Mouse (Mus musculus) layer of hippocampus, postnatal 25 days (tissue): ENCODE data around the gene Tapbp. TPM values are rescaled to one million over a fixed set of nuclear protein-coding genes. Genes with fewer than 3 reads are reported as not detected.
A peak's percentile ranks its signal among the peaks of the same experiment; 100 is the strongest.

ENCODE experiments used
- DNase-seq, 2 experiments: peaks; one replicate each; pipeline ENCODE4 v3.0.0; 2022; ENCODE audit warnings: mixed read lengths in 2 of 2, low spot score in 1 of 2; ENCODE audit errors: extremely low spot score in 1 of 2
- microRNA-seq, 2 experiments: library from miRNA; unstranded; fragments of <30 nt; microRNA quantifications; one replicate each; pipeline ENCODE4 v1.2.0; 2021
- total RNA-seq, 2 experiments: library from RNA; stranded (reverse); gene quantifications; 2 replicates each; pipeline ENCODE4 v1.2.3; 2021

Tapbp gene
- total RNA-seq, 2 experiments from 2014 or later: 36.2 to 37.0 TPM

GRCm38 (mm10) chr17:33959948-33960347 lies 44.2 kb downstream of the Tapbp start:
- DNase-seq: no peak

- DNase-seq: no peak
These were observed 47.2 kb downstream of the Tapbp start for GRCm38 (mm10) chr17:33962876-33963275.

DNA sequence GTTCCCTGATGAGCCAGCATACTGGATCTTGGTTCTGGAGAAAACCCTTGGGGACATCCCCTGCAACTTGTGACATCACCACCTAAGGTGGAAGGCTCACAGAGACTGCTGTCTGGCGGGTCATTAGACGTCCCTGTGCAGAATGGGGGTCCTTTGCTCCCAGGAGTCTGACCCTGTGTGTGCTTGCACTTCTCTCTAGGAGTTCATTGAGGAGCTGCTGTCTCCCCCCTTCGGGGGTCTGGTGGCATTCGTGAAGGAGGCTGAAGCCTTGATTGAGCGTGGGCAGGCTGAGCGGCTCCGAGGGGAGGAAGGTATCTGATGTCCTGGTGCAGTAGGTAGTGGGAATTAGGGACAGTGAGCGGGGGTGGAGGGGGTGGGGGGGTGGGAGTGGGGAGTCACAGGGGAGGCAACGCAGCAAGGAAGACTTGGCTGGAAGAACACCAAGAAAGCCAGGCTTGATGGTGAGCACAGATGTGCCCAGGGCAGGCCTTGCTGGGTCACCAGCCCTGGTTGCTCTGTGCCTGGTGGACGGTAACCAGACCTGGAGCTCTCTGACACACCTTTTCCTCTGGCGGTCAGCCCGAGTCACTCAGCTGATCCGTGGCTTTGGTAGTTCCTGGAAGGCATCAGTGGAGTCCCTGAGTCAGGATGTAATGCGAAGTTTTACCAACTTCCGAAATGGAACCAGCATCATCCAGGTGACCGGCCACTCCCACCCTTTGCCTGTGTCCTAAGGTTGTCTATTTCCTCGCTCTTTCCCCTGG lies 49.6 kb downstream of the Tapbp start:
- DNase-seq: no peak

DNA sequence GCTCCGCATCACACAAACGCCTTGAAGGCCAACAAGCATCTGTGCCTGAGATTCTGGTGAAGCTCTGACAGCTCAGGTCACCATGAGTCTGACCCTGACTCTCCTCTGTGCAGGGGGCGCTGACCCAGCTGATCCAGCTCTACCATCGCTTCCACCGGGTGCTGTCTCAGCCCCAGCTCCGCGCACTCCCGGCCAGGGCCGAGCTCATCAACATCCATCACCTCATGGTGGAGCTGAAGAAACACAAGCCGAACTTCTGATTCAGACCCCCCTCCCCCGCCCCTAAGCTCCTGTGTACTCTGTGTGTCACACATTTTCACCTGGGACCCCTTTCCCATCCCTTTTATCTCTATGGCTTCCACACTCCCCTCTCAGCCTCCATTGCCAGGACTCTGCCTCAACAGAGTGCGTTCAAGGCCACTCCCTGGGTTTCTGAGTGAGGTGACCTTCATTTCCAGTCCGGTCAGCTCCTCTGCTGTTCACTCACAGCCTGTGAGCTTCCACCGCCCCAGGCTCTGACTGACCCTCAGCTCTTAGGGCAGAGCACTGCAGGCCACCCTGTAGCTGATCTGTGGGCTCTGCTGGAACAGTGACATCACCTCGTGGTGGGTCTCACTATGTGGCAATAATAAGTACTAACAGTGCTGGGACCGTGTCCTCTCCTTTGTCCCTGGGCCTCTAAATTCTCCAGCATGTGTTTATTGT lies 50.3 kb downstream of the Tapbp start:
- no peak for DNase-seq

DNA sequence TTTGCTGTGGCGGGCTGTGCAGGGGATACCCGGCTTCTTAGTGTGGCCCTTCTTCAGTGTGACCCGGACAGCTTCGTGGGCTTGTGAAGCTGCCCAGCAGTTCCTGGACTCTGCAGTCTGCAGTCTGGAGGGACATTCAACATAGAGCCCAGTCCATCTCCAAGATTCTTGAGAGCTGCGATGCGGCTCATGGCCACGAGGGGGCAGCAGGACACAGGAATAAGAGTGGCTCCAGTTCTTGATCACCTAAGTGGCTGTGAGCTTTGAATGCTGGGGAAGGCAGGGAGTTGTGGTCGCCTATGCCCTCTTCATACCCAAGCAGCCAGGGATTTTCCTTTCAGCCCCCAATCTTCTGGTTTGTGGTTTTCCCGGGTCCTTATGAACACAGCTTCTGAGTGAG lies 52.8 kb downstream of the Tapbp start:
- DNase-seq: peak in 1 of 2 experiments; percentile 83

- DNase-seq: no peak
These were observed 53.2 kb downstream of the Tapbp start for GRCm38 (mm10) chr17:33968927-33969326.

DNA sequence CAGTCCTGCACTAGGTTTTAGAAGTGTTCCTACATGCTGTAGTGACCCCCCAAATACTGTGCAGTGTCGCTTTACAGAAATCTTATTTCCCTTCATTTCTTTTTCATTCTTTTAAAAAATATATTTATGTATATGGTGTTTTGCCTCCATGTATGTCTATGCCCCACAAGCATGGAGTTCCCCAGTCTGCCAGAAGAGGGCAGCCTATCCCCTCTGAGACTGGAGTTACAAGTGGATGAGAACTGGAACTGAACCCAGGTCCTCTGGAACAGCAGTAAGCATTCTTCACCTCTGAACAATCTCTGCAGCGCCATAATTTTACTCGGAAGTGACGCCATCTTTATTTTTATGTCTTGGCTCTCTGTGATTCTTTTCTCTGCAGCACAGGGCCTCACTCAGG lies 53.7 kb downstream of the Tapbp start:
- DNase-seq: no peak

GRCm38 (mm10) chr17:33972691-33973090 lies 57.0 kb downstream of the Tapbp start:
- DNase-seq: no peak

DNA sequence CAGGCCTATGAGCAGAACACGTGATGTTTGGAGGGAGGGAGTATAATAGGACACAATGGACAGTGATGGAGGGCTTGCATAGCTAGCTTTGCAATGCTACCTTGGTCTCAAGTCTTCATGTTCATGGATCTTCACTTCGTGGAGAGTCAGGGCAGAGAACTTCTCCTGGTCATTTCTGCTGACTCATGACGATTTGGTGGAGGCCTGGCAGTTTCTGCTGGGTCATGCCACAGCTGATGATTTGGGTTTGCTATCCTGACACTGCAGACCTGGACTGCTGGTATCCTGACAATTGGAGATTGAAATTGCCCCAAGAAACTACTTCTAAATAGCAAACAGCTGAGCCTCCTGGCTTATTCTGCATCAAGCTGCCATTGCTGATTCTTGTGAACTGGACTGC lies 57.9 kb downstream of the Tapbp start:
- no peak for DNase-seq

GRCm38 (mm10) chr17:33977861-33978557 lies 62.3 kb downstream of the Tapbp start:
- no peak for DNase-seq

- no peak for DNase-seq
These were observed 62.9 kb downstream of the Tapbp start for GRCm38 (mm10) chr17:33978631-33979031.

Small RNA genes within 50 kb of the gene (microRNA-seq; reads per million reads assigned to microRNA genes)
- gene Gm27740: 0 reads per million in 2 experiments

Other genes starting within 250 kb of the Tapbp start
- gene Hnrnpm, start 229.0 kb upstream of the Tapbp start, total RNA-seq: 100 to 1,000 TPM; 129 to 152 TPM
- gene March2, start 197.2 kb upstream of the Tapbp start, total RNA-seq: 10 to 100 TPM; 80.9 to 84.4 TPM
- gene Rab11b, start 155.4 kb upstream of the Tapbp start, total RNA-seq: 100 to 1,000 TPM; 304 to 328 TPM
- gene Angptl4, start 134.1 kb upstream of the Tapbp start, total RNA-seq: 1 to 10 TPM; 3.8 to 4.0 TPM
- 10 to 100 TPM; 27.8 to 35.8 TPM for gene Kank3, start 105.4 kb upstream of the Tapbp start, total RNA-seq
- 100 to 1,000 TPM; 728 to 834 TPM for gene Rps28, start 91.3 kb upstream of the Tapbp start, total RNA-seq
- gene Ndufa7, start 91.3 kb upstream of the Tapbp start, total RNA-seq: 100 to 1,000 TPM; 214 to 222 TPM
- gene Cd320, start 72.8 kb upstream of the Tapbp start, total RNA-seq: 10 to 100 TPM; 23.7 to 23.8 TPM
- gene Gm7029, start 42.1 kb upstream of the Tapbp start, total RNA-seq: not detected
- 1 to 10 TPM; 1.9 to 2.1 TPM for gene Kifc1, start 25.2 kb upstream of the Tapbp start, total RNA-seq
- not detected for gene Platr17, start 10.8 kb upstream of the Tapbp start, total RNA-seq
- gene Daxx, start 6.5 kb upstream of the Tapbp start, total RNA-seq: 10 to 100 TPM; 27.4 to 27.9 TPM
- gene Zbtb22, start within 50 bp of the Tapbp start, total RNA-seq: 10 to 100 TPM; 27.7 to 29.6 TPM
- gene Rgl2, start 13.6 kb downstream of the Tapbp start, total RNA-seq: 10 to 100 TPM; 53.4 to 72.7 TPM
- 10 to 100 TPM; 95.7 to 97.8 TPM for gene Pfdn6, start 24.4 kb downstream of the Tapbp start, total RNA-seq
- 10 to 100 TPM; 13.2 to 14.2 TPM for gene Wdr46, start 24.8 kb downstream of the Tapbp start, total RNA-seq
- 1 to 10 TPM; 6.0 to 6.6 TPM for gene B3galt4, start 35.6 kb downstream of the Tapbp start, total RNA-seq
- gene Vps52, start 39.9 kb downstream of the Tapbp start, total RNA-seq: 10 to 100 TPM; 85.0 to 95.9 TPM
- 100 to 1,000 TPM; 311 to 351 TPM for gene Rps18, start 40.1 kb downstream of the Tapbp start, total RNA-seq
- 10 to 100 TPM; 15.8 to 19.7 TPM for gene H2-K1, start 84.4 kb downstream of the Tapbp start, total RNA-seq
- 10 to 100 TPM; 37.1 to 44.3 TPM for gene Ring1, start 108.8 kb downstream of the Tapbp start, total RNA-seq
- gene H2-Ke6, start 112.2 kb downstream of the Tapbp start, total RNA-seq: 10 to 100 TPM; 54.3 to 63.9 TPM
- gene Slc39a7, start 115.8 kb downstream of the Tapbp start, total RNA-seq: 10 to 100 TPM; 94.3 to 95.5 TPM
- gene Rxrb, start 115.9 kb downstream of the Tapbp start, total RNA-seq: 10 to 100 TPM; 76.0 to 83.6 TPM
- gene Col11a2, start 123.5 kb downstream of the Tapbp start, total RNA-seq: 10 to 100 TPM; 23.5 to 25.3 TPM
- gene H2-Oa, start 176.4 kb downstream of the Tapbp start, total RNA-seq: under 1 TPM; 0.42 to 0.45 TPM
- 10 to 100 TPM; 32.3 to 35.1 TPM for gene H2-DMa, start 203.6 kb downstream of the Tapbp start, total RNA-seq
- gene Brd2, start 206.7 kb downstream of the Tapbp start, total RNA-seq: 100 to 1,000 TPM; 196 to 216 TPM
- under 1 TPM; 0.69 to 0.94 TPM for gene H2-DMb2, start 227.4 kb downstream of the Tapbp start, total RNA-seq
- gene H2-DMb1, start 237.2 kb downstream of the Tapbp start, total RNA-seq: 1 to 10 TPM; 1.8 to 3.4 TPM